Mouse (Mus musculus) olfactory bulb, adult 2 months (tissue): Measurements from ENCODE around the gene Zcchc7.

Source experiments
- CTCF ChIP-seq: fragments of 200-500 bp; IDR thresholded peaks from 2 replicates; pipeline ENCODE4 v1.5.1; 2012; ENCODE audit warnings: low read depth, mild to moderate bottlenecking, low read length, moderate library complexity; ENCODE audit not compliant: insufficient read depth
- POLR2A ChIP-seq: fragments of 200-500 bp; IDR thresholded peaks from 2 replicates; pipeline ENCODE4 v1.6.1; 2012; ENCODE audit warnings: mild to moderate bottlenecking, low read depth, low read length, moderate library complexity; ENCODE audit not compliant: insufficient read depth

- TF ChIP-seq CTCF (no peak), POLR2A (no peak)
Measured at GRCm38 (mm10) chr4:44939576-44940249, 184.0 kb downstream of the Zcchc7 start.
